Mouse (Mus musculus) liver, embryonic 14.5 days (tissue): ENCODE measurements around the gene Tlr6. TPM values are rescaled to one million over a fixed set of nuclear protein-coding genes. Genes with fewer than 3 reads are reported as not detected.
A peak's percentile ranks its signal among the peaks of the same experiment; 100 is the strongest.

ENCODE experiments used
- ATAC-seq: fragments of 200-750 bp; cut with Nextera tagmentation; 2 replicates; pipeline ENCODE4 v1.8.0; 2017; ENCODE audit warnings: moderate number of reproducible peaks, mild to moderate bottlenecking, moderate library complexity; ENCODE audit not compliant: insufficient read depth
- DNase-seq, 3 experiments: peaks; one replicate each; pipeline ENCODE4 v3.0.0-alpha.2; 2012 to 2013; ENCODE audit warnings: low read depth in 3 of 3, low spot score in 3 of 3
- H3K27ac ChIP-seq: fragments of 300-500 bp; sonication (generic); 2 replicates; pipeline ENCODE4 v1.5.1; 2014; ENCODE audit warnings: moderate library complexity, mild to moderate bottlenecking, control low read depth, inconsistent platforms
- H3K27me3 ChIP-seq: fragments of 300-500 bp; sonication (generic); 2 replicates; pipeline ENCODE4 v1.6.1; 2014; ENCODE audit warnings: mild to moderate bottlenecking, low read length, moderate library complexity; ENCODE audit not compliant: control insufficient read depth, insufficient read depth
- H3K36me3 ChIP-seq: fragments of 300-500 bp; sonication (generic); replicated peaks from 2 replicates; pipeline ENCODE4 v1.6.1; 2014; ENCODE audit warnings: low read depth; ENCODE audit not compliant: control insufficient read depth, insufficient read depth
- H3K4me1 ChIP-seq, 2 experiments: fragments of 200-500 bp in 1 of 2; fragments of 300-500 bp in 1 of 2; sonication (generic) in 1 of 2; replicated peaks; 2 replicates each; pipeline ENCODE4 v1.6.1; 2012 to 2014; ENCODE audit warnings: antibody characterized with exemption in 1 of 2, inconsistent platforms in 1 of 2, low read length in 1 of 2; ENCODE audit not compliant: control insufficient read depth in 2 of 2, insufficient read depth in 2 of 2
- H3K4me2 ChIP-seq: fragments of 300-500 bp; sonication (generic); 2 replicates; pipeline ENCODE4 v1.6.1; 2014; ENCODE audit warnings: low read depth, mild to moderate bottlenecking, control low read depth, moderate library complexity
- H3K4me3 ChIP-seq, 2 experiments: fragments of 200-500 bp in 1 of 2; fragments of 300-500 bp in 1 of 2; sonication (generic) in 1 of 2; 2 replicates each; pipeline ENCODE4 v1.5.1; 2012 to 2014; ENCODE audit warnings: low read depth in 2 of 2, low read length in 2 of 2, mild to moderate bottlenecking in 2 of 2, control low read depth in 1 of 2, inconsistent platforms in 1 of 2, moderate library complexity in 1 of 2; ENCODE audit not compliant: insufficient read depth in 1 of 2
- H3K9ac ChIP-seq: fragments of 300-500 bp; sonication (generic); replicated peaks from 2 replicates; pipeline ENCODE4 v1.6.1; 2014; ENCODE audit warnings: mild to moderate bottlenecking, control low read depth, moderate library complexity
- H3K9me3 ChIP-seq: fragments of 300-500 bp; sonication (generic); 2 replicates; pipeline ENCODE4 v1.6.1; 2016; ENCODE audit warnings: low read length, mixed read lengths; ENCODE audit not compliant: control insufficient read depth
- CTCF ChIP-seq: IDR thresholded peaks from 2 replicates; pipeline ENCODE4 v1.5.1; 2016; ENCODE audit warnings: antibody characterized with exemption, low read depth, control low read depth
- EP300 ChIP-seq: IDR thresholded peaks from 2 replicates; pipeline ENCODE4 v1.6.1; 2016; ENCODE audit warnings: antibody characterized with exemption, low read depth
- WGBS: fragments of 180-500 bp; shearing (Covaris S2); extraction: QIAGEN DNeasy Blood & Tissue Kit; methylation state at CpG from one replicate; pipeline ENCODE4 v1.1.7; 2014; ENCODE audit not compliant: insufficient replicate concordance; 5-methylcytosine and 5-hydroxymethylcytosine counted together
- polyA plus RNA-seq, 2 experiments: library from polyadenylated mRNA; depleted of rRNA in 1 of 2; stranded (reverse) in 1 of 2; unstranded in 1 of 2; fragments of >200 nt; fragmentation: Nextera tagmentation in 1 of 2; extraction: Ambion mirVana in 1 of 2; gene quantifications; 2 replicates each; pipeline versions ENCODE4 v1.2.1 to v1.2.3; 2012 to 2014

The Tlr6 gene
- polyA plus RNA-seq, 2 experiments, result 0.33 to 0.57 TPM

DNA sequence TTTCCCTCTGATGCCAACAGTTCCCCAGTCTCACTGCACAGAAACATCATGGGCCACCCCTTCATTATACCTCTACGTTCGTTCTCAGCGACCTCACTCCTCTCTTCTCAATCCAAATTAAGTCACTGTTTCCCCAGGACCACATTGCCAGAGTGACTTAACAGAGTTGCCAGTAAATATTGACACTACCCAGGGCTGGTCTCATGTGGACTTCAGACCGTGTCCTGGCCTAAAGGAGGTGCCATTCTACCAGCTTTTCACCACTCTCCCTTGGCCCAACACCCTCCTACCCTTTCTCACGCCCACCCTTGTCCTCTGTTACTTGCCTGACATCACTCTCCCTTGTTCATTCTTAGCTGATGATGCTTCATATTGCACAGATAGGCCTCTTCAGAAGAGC lies 3.4 kb upstream of the Tlr6 start:
- DNase-seq, result no peak
- H3K9ac ChIP-seq, result no peak overlapping the region
- no peaks in the 10 kb centered on the region for H3K27me3 ChIP-seq
- TF ChIP-seq CTCF (no peak), EP300 (no peak)
- no peak for ATAC-seq
- H3K27ac ChIP-seq, result no peak overlapping the region
- peaks cover 0 to 6% of the 10 kb centered on the region in 2 experiments; a peak in 2 of 4 replicates for H3K4me1 ChIP-seq
- no peak overlapping the region for H3K4me2 ChIP-seq
- no peaks in the 10 kb centered on the region for H3K9me3 ChIP-seq
- WGBS, result 52% methylated on average over 5 of the region's 5 CpGs
- no peak overlapping the region for H3K4me3 ChIP-seq
- H3K36me3 ChIP-seq, result no peaks in the 10 kb centered on the region

DNA sequence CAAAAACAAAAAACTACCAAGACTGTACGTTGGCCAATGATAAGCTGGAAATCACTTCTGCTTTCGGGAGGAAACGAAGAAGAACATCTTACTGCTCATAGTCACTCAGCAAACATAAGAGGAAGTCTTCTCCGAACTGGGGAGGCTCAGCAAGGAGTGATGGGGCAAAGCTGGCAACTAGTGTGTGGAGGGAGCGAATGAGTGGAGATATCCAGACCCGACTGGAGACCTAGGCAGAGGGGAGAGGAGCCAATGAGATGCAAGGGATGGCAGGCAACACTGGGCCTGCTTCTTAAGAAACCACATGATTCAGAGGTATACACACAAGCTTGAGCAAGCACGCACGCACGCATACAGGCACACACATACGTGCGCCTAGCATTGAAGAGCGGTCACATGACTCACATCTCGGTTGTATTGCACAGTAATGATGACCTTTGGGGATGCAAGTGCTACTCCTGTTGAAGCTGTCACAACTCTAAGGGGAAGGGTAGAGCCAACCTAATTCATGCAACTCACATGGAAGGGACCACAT lies 1.0 kb upstream of the Tlr6 start:
- DNase-seq (peak in 1 of 3 experiments; percentile 20), ATAC-seq (peak; percentile 31; the same call in 1 of the 2 replicates)
- Histone ChIP-seq H3K27me3 (no peaks in the 10 kb centered on the region), H3K4me3 (no peak overlapping the region), H3K4me1 (peaks cover 0 to 6% of the 10 kb centered on the region in 2 experiments; a peak in 2 of 4 replicates), H3K9ac (no peak overlapping the region), H3K27ac (no peak overlapping the region), H3K4me2 (no peak overlapping the region), H3K9me3 (no peaks in the 10 kb centered on the region), H3K36me3 (no peaks in the 10 kb centered on the region)
- WGBS, result 45% methylated on average over 13 of the region's 13 CpGs
- no peak for TF ChIP-seq EP300
- no peak for TF ChIP-seq CTCF

DNA sequence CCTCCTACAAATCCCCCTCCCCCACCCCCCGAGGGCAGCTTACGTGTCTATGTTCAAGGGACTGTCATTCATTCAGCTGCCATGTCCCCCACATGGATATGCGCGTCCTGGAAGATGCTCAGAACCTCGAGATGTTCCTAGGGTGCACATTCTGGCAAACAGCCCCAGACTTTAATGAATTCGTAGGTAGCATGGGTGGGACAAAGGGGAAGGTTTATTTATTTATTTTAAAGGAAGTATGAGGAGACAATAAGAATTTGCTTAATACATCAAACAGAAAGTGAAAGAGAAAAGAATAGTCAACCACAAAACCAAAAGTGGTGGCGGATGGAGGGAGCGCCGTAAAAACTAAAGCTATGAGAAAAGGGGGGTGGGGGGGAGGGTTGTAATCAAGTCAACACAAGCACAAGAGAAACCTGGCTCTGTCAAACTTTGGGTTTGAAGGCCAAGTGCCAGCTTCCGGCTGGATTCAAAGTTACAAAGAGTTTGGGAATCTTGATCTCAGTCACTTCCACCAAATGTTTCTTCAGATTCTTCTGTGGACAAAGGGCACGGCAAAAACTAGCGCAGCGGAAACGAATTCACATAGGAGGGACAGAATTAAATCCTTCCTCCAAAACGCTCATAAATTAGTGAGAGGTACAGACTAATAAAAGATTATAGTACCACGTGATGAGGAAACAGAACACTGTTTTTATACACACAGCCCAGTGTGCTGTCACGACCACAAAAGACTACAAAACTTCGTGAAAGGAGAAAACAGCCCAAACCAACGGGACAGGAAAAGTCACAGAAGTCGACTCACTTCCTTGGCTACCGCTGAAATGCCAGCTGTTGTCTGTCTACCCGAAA lies 680 bp downstream of the Tlr6 start:
- Histone ChIP-seq H3K9me3 (no peaks in the 10 kb centered on the region), H3K4me2 (peak overlapping the region; percentile 19), H3K4me1 (peaks cover 0 to 6% of the 10 kb centered on the region in 2 experiments; a peak in 2 of 4 replicates), H3K4me3 (no peak overlapping the region), H3K27me3 (no peaks in the 10 kb centered on the region), H3K36me3 (no peaks in the 10 kb centered on the region), H3K27ac (no peak overlapping the region), H3K9ac (no peak overlapping the region)
- TF ChIP-seq CTCF (no peak), EP300 (no peak)
- no peak for ATAC-seq
- DNase-seq, result no peak
- 48% methylated on average over 22 of the region's 22 CpGs for WGBS

DNA sequence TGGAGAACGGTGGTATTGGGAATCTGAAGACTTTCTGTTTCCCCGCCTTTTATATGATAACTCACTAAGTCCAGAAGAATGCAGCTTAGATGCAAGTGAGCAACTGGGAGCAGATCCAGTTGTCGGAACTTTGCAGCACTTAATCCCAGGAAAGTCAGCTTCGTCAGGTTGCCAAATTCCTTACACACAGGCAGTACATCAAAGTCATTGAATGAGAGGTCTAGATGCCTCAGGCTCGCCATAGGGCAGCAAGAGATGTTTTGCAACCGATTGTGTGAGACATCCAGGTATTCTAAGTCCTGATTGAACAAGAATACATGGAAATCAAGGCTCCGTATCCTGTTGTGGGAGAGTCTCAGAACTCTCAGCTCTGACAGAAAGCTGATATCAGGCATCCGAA lies 5.0 kb downstream of the Tlr6 start:
- TF ChIP-seq CTCF (no peak), EP300 (no peak)
- Histone ChIP-seq H3K4me3 (no peak overlapping the region), H3K36me3 (no peaks in the 10 kb centered on the region), H3K9me3 (no peaks in the 10 kb centered on the region), H3K4me1 (no peaks in the 10 kb centered on the region), H3K27me3 (no peaks in the 10 kb centered on the region), H3K27ac (no peak overlapping the region), H3K9ac (no peak overlapping the region), H3K4me2 (no peak overlapping the region)
- WGBS, result 57% methylated on average over 8 of the region's 8 CpGs
- DNase-seq (no peak), ATAC-seq (no peak)

DNA sequence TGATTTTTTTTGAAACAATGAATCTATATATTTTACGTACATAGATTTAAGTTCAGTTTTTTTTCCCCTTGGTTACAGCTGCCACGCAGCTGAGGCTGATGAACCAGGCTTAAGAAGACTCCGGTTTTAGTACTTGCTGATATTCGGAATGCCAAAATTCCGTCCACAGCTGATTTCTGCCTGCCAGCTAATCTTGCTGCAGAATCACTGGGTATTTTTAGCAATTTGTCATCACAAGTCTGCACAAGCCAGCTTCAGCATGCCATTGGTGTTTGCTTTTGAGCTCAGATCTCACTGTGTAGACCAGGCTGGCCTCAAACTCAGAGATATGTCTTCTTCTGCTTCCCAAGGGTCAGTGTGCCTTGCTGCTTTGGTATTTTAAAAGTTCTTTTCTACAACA lies 8.4 kb downstream of the Tlr6 start:
- Histone ChIP-seq H3K27ac (no peak overlapping the region), H3K4me2 (no peak overlapping the region), H3K4me1 (no peaks in the 10 kb centered on the region), H3K9ac (no peak overlapping the region), H3K36me3 (no peaks in the 10 kb centered on the region), H3K9me3 (no peaks in the 10 kb centered on the region), H3K27me3 (no peaks in the 10 kb centered on the region), H3K4me3 (no peak overlapping the region)
- DNase-seq (no peak), ATAC-seq (no peak)
- 69% methylated on average over 5 of the region's 5 CpGs for WGBS
- TF ChIP-seq CTCF (no peak), EP300 (no peak)
